Mouse (Mus musculus): Measurements from ENCODE around the gene Dnajc13.

Dnajc13 gene

GRCm38 (mm10) chr9:104182328-104182727 is 80.4 kb downstream of the Dnajc13 start:
- no peak for DNase-seq

- DNase-seq = no peak
Measured at GRCm38 (mm10) chr9:104181626-104182025, 81.1 kb downstream of the Dnajc13 start.

DNA sequence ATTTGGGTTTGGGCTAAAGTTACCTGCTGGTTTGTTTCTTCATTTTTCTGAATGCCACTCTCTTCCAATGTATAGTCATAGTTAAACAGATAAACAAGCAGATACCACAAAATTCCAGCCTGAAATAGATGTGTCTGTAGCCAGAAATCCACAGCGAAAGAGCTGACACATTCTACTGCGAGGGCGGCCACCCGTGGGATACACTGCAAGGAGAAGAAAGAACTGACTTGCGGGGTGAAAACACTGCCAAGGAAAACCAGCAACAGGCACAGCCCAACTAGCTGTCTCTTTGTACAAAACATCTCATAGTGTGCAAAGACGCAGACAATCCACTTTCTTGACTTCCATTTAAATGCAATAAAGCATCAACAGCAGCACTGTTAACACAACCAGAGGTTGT is 82.7 kb downstream of the Dnajc13 start:
- peak; percentile 78 for DNase-seq

- DNase-seq = no peak
Measured at GRCm38 (mm10) chr9:104172342-104172741, 90.4 kb downstream of the Dnajc13 start.

GRCm38 (mm10) chr9:104171651-104172050 is 91.1 kb downstream of the Dnajc13 start:
- no peak for DNase-seq

DNA sequence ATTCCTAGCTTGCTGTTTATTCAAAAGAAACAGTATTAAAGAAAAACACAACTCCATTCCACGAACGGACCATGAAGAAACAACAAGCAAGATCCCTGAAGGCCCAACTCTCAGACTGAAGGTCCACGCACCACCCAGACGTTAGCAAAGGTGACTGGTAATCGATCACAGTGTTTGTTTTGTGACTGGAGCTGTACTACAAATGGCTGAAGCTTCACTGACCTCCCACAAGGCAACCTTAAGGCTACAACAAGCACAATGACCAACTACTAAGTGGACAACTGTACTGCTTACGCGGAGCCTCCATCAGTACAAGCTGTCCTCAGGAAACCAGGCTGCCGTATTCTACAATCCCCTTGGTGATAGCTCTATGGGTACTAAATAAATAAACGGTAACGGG is 92.7 kb downstream of the Dnajc13 start:
- DNase-seq = no peak

DNA sequence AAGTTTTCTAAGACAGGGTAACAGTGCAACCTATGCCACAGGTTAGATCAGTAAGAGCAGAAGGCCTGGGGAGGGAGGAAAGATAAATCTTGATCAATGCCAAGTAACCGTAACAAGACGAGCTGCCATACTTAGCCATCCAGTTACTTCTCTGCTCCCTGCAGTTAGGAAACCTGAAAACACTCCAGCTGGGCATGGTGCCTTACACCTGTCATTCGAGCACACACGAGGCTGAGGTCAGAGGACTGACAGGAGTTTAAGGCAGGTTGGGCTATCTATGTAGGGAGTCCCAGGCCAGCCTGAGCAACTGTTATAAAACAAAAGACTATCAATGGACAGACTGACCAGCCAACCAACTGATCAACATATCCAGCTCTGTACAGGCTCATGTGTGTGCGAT is 96.8 kb downstream of the Dnajc13 start:
- no peak for DNase-seq

DNA sequence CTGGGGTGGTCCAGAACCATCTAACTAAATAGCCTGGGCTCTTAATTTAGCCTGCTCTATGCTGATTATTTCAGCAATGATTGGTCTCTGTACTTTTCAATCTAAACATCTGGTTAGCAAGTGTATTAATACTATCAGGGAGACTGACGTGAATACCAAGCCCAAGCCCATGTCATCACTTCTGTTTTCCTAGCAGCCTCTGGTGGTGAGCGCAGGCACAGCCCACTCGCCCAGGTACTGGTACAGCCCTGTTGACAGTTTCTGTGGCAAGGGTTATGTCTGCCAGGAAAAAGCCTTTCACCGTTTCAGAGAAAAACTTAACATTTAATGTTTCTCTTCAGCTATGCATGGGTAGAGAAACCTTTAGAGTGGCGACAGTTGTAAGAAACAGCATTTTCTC is 98.5 kb downstream of the Dnajc13 start:
- DNase-seq = no peak

GRCm38 (mm10) chr9:104161117-104161516 is 101.6 kb downstream of the Dnajc13 start:
- no peak for DNase-seq

- no peak for DNase-seq
Measured at GRCm38 (mm10) chr9:104157291-104157690, 105.4 kb downstream of the Dnajc13 start.

DNA sequence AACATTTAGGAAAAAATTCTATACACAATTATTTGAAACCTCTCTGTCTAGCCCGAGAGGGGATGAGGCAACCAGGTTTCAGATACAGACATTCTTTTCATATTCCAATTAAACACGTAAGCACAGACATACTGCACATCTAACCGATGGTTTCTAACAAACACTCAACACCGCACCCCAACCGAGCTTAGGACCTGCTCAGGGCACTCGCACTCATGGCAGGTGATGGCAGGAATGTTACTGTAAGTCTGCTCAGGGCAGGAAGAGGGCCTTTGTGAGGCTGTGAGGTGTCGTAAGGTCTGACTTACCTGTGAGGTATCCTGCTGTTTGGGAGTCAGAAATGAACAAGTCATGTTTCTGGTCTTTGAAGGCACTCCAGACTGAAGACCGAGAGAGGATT is 106.2 kb downstream of the Dnajc13 start:
- DNase-seq = no peak

GRCm38 (mm10) chr9:104155100-104155715 is 107.5 kb downstream of the Dnajc13 start:
- no peak for DNase-seq

DNA sequence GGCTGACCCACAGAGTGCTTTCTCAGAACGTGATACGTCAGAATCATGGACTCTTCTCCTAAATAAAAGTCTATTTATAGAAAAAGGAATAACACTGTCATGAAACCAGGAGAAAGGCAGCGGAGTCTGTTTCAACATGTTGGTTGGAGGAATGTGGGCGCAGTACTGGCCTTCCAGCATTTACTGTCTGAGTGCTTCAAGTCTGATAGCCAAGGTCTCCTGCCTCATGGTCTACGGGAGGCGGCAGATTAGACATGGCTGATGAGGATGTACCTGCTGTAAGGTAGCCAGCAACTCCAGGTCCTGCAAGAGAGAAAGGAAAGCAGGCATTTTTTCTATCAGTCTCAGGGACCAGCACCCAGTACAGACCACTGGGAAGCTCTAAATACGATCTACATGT is 110.6 kb downstream of the Dnajc13 start:
- DNase-seq = no peak

DNA sequence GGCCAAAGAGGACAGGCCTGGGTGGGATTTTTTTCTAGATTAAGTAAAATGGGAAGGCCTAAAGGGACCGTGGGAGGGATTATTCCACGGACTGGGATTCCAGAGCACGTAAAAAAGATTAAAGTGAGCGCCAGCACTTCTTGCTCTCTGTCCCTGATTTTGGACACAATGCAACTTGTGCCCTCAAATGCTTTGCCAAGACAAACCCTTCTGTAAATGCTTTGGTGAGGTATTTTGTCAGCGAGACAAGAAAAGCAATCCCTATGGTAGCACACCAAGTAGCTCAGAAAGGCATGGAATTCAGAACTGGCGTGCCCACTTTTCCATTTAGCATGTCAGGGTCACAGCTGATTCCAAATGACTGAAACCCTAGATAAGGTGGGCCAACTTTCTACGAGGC is 113.8 kb downstream of the Dnajc13 start:
- no peak for DNase-seq

DNA sequence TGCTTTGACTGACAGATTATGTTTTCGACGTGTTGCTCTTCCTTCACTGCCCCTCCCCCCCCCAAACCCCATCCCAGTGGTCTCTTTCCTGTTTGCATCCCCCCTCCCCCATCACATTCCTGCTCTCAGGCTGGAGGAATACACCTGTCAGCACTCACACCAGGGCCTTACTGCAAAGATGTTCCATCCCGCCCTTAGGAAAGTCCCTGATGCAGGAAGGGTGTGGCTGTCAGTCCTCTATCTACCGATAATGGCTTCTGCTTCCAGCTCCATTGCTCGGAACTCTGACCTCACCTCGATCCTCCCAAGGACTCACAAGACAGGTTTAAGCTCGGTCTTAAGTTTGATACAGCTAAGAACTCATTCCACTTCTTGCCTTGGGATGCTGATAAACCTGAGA is 116.0 kb downstream of the Dnajc13 start:
- DNase-seq = no peak

DNA sequence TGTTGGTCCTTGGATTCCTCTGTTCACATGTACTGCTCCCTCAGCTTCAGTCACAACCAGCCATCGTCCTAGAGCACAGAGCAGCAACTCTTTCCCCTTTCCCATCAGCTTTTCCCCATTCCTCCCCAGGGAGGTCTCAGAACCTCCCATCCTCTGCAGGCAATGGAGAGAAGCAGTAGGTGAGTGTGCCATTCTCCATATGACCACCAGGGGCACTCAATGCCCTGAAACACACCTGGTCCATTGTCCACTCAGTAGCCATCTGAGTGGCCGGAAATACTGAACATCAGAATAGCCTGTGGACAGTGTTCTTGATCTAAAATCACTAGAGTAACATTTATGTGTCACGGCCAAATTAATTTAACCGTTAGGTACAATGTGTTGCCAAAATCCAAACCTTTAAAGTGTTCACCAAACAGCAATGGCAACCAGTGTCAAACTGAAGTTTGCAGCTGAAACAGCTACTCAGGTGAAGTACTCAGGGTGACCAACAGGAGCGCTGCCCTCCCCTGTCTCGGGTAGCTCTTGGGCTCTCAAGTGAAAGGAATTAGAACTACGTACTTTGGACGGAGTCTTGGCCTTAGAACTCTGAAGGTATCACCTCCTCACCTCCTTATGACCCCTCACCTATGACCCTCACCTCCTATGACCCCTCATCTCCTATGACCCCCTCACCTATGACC is 118.3 kb downstream of the Dnajc13 start:
- no peak for DNase-seq

DNA sequence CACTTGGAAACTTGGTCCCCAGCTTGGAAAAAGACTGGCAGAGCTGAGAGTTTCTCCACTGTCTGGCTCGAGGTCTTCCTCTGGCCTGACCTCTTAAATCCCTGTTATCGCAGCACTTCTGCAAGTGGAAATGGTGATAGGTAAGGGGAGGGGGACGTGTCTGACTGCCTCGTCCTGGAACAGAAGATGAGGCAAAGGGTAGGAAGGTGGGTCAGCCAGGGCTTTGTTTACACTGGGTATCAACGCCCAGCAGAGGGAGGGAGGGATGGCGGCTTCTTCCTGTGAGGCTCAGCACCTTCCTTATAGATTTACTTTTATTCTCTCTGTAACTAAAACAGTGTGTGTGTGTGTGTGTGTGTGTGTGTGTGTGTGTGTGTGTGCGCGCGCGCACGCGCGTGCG is 119.9 kb downstream of the Dnajc13 start:
- no peak for DNase-seq

DNA sequence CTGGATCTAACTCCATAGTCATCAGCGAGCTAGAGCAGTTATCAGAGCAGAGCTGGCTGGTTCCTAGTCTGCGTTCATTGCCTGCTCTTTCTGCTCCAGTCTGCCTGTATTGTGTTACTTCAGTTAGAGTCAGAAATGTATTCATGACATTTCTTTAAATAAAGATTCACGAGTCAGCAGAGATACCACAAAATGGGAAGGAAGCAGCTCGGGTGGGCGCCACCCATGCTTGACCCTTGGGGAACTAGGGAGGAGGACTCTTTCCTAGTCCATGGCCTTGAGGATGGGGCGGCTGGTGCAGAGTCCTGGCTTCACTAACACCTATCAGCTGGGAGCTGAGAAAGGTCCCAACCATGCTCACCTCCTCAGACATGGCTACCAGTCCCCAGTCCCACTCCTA is 122.4 kb downstream of the Dnajc13 start:
- no peak for DNase-seq

DNA sequence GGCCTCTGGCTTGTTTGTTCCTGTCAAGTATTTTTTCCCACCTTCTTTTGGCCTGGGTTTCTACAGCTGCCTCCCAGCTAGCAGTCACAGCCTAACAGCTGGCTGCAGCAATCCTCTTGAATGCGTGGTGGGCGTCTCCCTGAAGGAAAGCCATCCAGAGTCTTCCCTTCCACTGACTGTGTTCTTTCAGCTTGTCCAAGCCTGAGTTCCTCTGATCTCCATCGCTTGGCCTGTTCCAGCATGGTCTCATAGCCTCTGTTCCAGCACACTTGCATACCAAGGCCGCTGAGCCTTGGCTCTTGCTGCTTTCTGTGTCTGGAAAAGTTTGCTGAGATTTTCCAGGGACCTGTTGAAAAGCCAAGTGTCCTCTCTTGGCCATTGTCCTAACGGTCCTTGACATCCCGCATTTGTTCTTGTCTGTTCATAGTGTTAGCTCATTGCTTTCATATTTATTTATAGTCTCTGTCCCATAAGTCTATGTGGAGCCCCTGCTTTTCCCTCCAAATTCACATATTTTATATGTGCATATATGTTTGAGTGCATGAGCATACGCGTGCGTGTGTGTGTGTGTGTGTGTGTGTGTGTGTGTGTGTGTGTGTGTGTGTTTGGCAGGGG is 132.5 kb downstream of the Dnajc13 start:
- no peak for DNase-seq

DNA sequence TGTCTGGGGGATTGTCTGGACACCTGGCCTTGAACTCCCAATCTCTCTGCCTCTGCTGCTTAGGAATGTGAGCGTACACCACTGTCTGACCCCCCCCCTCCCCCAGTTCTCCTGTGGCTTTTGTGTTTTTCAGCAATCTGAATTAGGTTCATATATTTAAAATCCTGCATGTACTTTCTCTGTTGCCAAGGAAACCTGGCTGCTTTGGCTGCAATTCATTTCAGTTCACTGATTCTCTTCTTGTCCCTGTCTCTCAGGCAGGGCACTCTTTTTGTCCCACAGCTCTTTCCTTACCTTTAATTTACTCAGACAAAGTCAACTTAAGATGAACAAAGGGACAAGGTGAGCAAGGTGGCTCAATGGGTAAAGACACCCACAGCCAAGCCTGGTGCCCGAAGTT is 134.6 kb downstream of the Dnajc13 start:
- peak; percentile 31 for DNase-seq

DNA sequence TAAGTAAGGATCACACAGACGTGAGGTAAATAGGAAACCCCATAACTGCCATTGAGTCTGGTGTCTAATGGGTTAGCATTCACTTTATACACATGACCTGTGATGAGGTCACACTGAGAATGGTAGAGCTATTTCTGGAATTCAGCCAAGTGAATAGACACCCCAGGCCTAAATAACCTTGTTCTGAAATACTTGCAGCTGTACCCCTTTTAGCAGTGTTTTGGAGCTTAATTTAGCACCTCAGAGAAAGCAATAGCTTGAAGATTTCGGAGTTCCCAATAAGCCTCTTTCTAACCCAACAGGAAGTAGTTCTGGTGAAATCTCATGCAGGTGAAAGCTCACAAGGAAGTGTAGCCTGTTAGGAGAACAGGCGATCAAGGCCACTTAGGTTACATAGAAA is 135.9 kb downstream of the Dnajc13 start, which contains the start of gene Ackr4:
Gene Ackr4, minus strand, starts transcription at position 101 of the 400 bp plus-strand sequence.
- DNase-seq = no peak

DNA sequence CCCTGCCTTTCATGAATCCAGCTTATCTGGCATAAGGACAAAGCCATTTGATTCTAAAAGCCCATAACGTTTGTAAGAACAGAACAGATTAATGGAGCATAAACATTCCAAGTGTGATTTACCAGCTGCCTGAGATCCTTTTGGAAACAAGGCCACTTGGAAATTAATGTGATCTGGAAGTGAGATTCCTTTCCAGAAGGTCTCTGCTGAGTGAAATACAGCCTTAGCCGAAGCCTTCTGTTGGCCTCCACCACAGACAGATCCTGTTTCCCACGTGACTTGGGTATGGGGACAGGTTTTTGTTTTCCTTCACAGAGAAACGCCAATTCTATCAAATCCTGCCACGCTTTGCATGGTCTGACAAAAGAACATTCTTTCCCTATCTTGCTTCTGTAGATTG is 139.1 kb downstream of the Dnajc13 start:
- DNase-seq = no peak

DNA sequence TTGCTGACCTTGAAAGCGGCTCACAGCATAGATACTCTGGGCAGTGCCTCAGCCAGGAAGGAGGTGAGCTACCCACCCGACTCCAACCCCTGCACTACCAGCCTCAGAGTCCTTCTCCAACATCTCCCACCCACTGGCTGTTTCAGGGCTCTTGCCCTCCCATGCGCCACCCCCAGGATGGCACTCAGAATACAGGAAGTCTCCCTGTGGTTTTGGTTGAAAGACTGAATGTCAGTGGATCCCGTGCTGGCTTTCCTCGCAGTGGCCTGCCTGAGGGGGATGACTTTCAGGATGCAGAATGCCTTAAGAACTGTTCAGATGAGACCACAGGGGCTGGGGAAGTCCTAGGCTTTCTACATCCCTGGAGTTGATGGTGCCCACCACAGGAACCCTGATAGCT is 139.6 kb downstream of the Dnajc13 start:
- no peak for DNase-seq

DNA sequence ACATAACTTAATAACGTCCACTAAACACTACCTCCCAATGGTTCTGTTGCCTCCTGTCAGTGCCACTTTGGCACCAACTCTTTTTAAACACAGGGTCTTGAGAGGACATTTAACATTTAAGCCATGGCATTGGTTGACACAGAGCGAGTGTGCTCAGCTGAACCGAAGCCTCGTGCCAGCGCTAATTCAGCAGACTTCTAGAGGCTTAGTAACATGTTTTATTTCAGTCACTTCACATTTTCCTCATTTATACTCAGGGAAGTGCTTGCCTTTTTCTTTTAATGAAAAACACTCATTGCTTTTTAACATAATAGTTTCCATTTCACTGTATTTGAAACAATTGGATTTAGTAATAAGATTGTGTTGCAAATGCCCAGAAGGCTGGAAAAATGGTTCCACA is 153.6 kb downstream of the Dnajc13 start:
- no peak for DNase-seq

Data from right cerebral cortex, adult 18-20 months (tissue).